20 mouse cellular contexts compared by ENCODE assay signal in the genomic region with DNA sequence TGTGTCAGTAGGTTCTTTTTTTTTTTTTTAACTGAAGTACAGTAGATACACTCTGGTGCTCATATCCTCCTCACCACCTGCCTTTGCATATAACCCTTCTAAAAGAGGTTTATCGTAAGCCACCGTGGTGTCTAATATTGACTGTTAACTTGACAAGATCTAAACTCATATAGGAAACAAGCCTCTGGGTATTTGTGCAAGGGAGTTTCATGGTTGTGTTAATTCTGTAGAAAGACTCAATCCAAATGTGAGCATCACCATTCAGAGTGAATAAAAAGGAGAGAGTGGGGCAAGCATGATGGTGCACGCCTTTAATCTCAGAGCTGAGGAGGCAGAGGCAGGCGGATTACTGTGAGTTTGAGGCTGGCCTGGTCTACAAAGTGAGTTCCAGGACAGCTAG. TPM values are rescaled to one million over a fixed set of nuclear protein-coding genes. Genes with fewer than 3 reads are reported as not detected.
DNase-seq lines count a peak whose midpoint lies in the region; ATAC-seq lines count a peak whose summit lies in the region.
"Had no signal": no experiment of that assay in that cellular context is flagged by ENCODE, and none has a peak within 500 bp of the region (broad histone marks: within the 10 kb centered on the region; RNA-seq: fewer than 3 reads in every experiment).

No protein-coding gene starts in this region.

- DNase-seq in midbrain, embryonic 11.5 days (ENCODE audit: low spot score, missing footprints): peak; percentile 53
- peak; percentile 58 for DNase-seq in A20 (ENCODE audit: low read depth, low spot score)
- DNase-seq in forebrain, embryonic 14.5 days (ENCODE audit: low spot score): no peak
- DNase-seq: adrenal gland, adult 2 months; adrenal gland, adult 8-10 months; adrenal gland, postnatal 10 days; adrenal gland, postnatal 14 days; adrenal gland, postnatal 25 days; adrenal gland, postnatal 36 days; B cell, adult 2 months; cerebellum, adult 11 months; cerebellum, adult 11-12 months; cerebellum, adult 18-20 months; cerebellum, adult 2 months had no signal

- 93% methylated on average over 4 of the region's 4 CpGs for WGBS in midbrain, embryonic 11.5 days
- WGBS in midbrain, embryonic 16.5 days: 92% methylated on average over 4 of the region's 4 CpGs
- WGBS in forebrain, embryonic 14.5 days: 97% methylated on average over 4 of the region's 4 CpGs

- H3K36me3 ChIP-seq in midbrain, embryonic 11.5 days (ENCODE audit: control insufficient read depth, insufficient read depth, low read length): no peaks in the 10 kb centered on the region
- peaks cover 8% of the 10 kb centered on the region for H3K36me3 ChIP-seq in midbrain, embryonic 16.5 days (ENCODE audit: control insufficient read depth, insufficient read depth, low read length)
- H3K36me3 ChIP-seq in forebrain, embryonic 14.5 days (ENCODE audit: control insufficient read depth, insufficient read depth, low read length): peaks cover 25% of the 10 kb centered on the region

- no peak for ATAC-seq in midbrain, embryonic 11.5 days (ENCODE audit: low FRiP score)
- ATAC-seq in midbrain, embryonic 16.5 days: no peak
- ATAC-seq in forebrain, embryonic 14.5 days: no peak
- ATAC-seq: activated CD4-positive, CD25-positive, alpha-beta regulatory T cell, adult 4 months; CD4-positive, CD25-positive, alpha-beta regulatory T cell, adult 4 months; Patski had no signal

- no peaks in the 10 kb centered on the region for H3K9me3 ChIP-seq in midbrain, embryonic 11.5 days (ENCODE audit: control insufficient read depth, low read length)
- H3K9me3 ChIP-seq in midbrain, embryonic 16.5 days (replicated peaks; ENCODE audit: control insufficient read depth, low read length, poor library complexity, severe bottlenecking): no peaks in the 10 kb centered on the region
- no peaks in the 10 kb centered on the region for H3K9me3 ChIP-seq in forebrain, embryonic 14.5 days (replicated peaks; ENCODE audit: control insufficient read depth, low read length)
- H3K9me3 ChIP-seq: G1E had no signal

- H3K4me3 ChIP-seq in midbrain, embryonic 11.5 days (ENCODE audit: low read depth, low read length): no peak overlapping the region
- no peak overlapping the region for H3K4me3 ChIP-seq in midbrain, embryonic 16.5 days (ENCODE audit: low read depth, low read length)
- H3K4me3 ChIP-seq in forebrain, embryonic 14.5 days (ENCODE audit: low read depth, low read length): no peak overlapping the region

- H3K27me3 ChIP-seq in midbrain, embryonic 11.5 days (ENCODE audit: control insufficient read depth, insufficient read depth, low read length): no peaks in the 10 kb centered on the region
- no peaks in the 10 kb centered on the region for H3K27me3 ChIP-seq in midbrain, embryonic 16.5 days (ENCODE audit: control insufficient read depth, insufficient read depth, low read depth, low read length)
- H3K27me3 ChIP-seq in forebrain, embryonic 14.5 days (replicated peaks; ENCODE audit: control insufficient read depth, insufficient read depth, low read length): no peaks in the 10 kb centered on the region
- H3K27me3 ChIP-seq: CH12.LX, Patski had no signal

- no peak overlapping the region for H3K9ac ChIP-seq in midbrain, embryonic 11.5 days (ENCODE audit: low read length)
- H3K9ac ChIP-seq in midbrain, embryonic 16.5 days (ENCODE audit: low read depth, low read length): no peak overlapping the region
- H3K9ac ChIP-seq in forebrain, embryonic 14.5 days (ENCODE audit: low read length): no peak overlapping the region

- H3K27ac ChIP-seq in midbrain, embryonic 11.5 days (ENCODE audit: low read depth, low read length): no peak overlapping the region
- H3K27ac ChIP-seq in midbrain, embryonic 16.5 days (ENCODE audit: low read length): no peak overlapping the region
- no peak overlapping the region for H3K27ac ChIP-seq in forebrain, embryonic 14.5 days (ENCODE audit: low read depth, low read length)

- H3K4me2 ChIP-seq in midbrain, embryonic 11.5 days: no peak overlapping the region
- H3K4me2 ChIP-seq in midbrain, embryonic 16.5 days (ENCODE audit: low read length): no peak overlapping the region
- no peak overlapping the region for H3K4me2 ChIP-seq in forebrain, embryonic 14.5 days (ENCODE audit: low read length)

- H3K4me1 ChIP-seq in midbrain, embryonic 11.5 days (ENCODE audit: control insufficient read depth, insufficient read depth, low read length): no peaks in the 10 kb centered on the region
- no peaks in the 10 kb centered on the region for H3K4me1 ChIP-seq in midbrain, embryonic 16.5 days (ENCODE audit: control insufficient read depth, insufficient read depth, low read length)
- H3K4me1 ChIP-seq in forebrain, embryonic 14.5 days (ENCODE audit: control insufficient read depth, insufficient read depth, low read length): no peaks in the 10 kb centered on the region

RNA-seq across cellular contexts. Expression of gene Lonp2, which starts 20.8 kb away (rescaled TPM):
- polyA plus RNA-seq in midbrain, embryonic 11.5 days (2014; fragmentation: Nextera tagmentation; extraction: Ambion mirVana): 76.8 and 79.4 TPM in 2 replicates
- 84.8 and 94.5 TPM in 2 replicates for polyA plus RNA-seq in midbrain, embryonic 16.5 days (2015; fragmentation: Nextera tagmentation; extraction: Ambion mirVana)
- polyA plus RNA-seq in forebrain, embryonic 14.5 days (2014; fragmentation: Nextera tagmentation; extraction: Ambion mirVana): 83.3 and 85.3 TPM in 2 replicates
